Mouse (Mus musculus) forebrain, embryonic 12.5 days (tissue): ENCODE results near the gene Dmwd. TPM values are rescaled to one million over a fixed set of nuclear protein-coding genes. Genes with fewer than 3 reads are reported as not detected.
A peak's percentile ranks its signal among the peaks of the same experiment; 100 is the strongest.
"Not testable (repeated sequence)": the region's sequence is repeated elsewhere in the genome, so short reads cannot be mapped to it uniquely, and the experiment has no call there.

Source experiments
- ATAC-seq: fragments of 200-750 bp; cut with Nextera tagmentation; 2 replicates; pipeline ENCODE4 v1.8.0; 2017; ENCODE audit warnings: moderate TSS enrichment; ENCODE audit not compliant: low FRiP score
- H3K27ac ChIP-seq: fragments of 300-500 bp; sonication (generic); 2 replicates; pipeline ENCODE4 v1.5.1; 2016; ENCODE audit warnings: mild to moderate bottlenecking
- H3K27me3 ChIP-seq: fragments of 300-500 bp; sonication (generic); 2 replicates; pipeline ENCODE4 v1.6.1; 2016; ENCODE audit warnings: mild to moderate bottlenecking
- H3K36me3 ChIP-seq: fragments of 300-500 bp; sonication (generic); replicated peaks from 2 replicates; pipeline ENCODE4 v1.6.1; 2016; ENCODE audit warnings: mild to moderate bottlenecking
- H3K4me1 ChIP-seq: fragments of 300-500 bp; sonication (generic); 2 replicates; pipeline ENCODE4 v1.6.1; 2016
- H3K4me2 ChIP-seq: fragments of 300-500 bp; sonication (generic); 2 replicates; pipeline ENCODE4 v1.6.1; 2016; ENCODE audit warnings: mild to moderate bottlenecking, moderate library complexity
- H3K4me3 ChIP-seq: fragments of 300-500 bp; sonication (generic); replicated peaks from 2 replicates; pipeline ENCODE4 v1.5.1; 2016; ENCODE audit warnings: mild to moderate bottlenecking
- H3K9ac ChIP-seq: fragments of 300-500 bp; sonication (generic); 2 replicates; pipeline ENCODE4 v1.6.1; 2016; ENCODE audit warnings: mild to moderate bottlenecking
- H3K9me3 ChIP-seq: fragments of 300-500 bp; sonication (generic); 2 replicates; pipeline ENCODE4 v1.6.1; 2016
- WGBS: fragments of 180-500 bp; shearing (Covaris S2); methylation state at CpG from one replicate; pipeline ENCODE4 v1.1.7; 2016; 5-methylcytosine and 5-hydroxymethylcytosine counted together
- polyA plus RNA-seq: library from polyadenylated mRNA; unstranded; fragments of >200 nt; fragmentation: Nextera tagmentation; extraction: Ambion mirVana; gene quantifications from 2 replicates; pipeline ENCODE4 v1.2.1, GENCODE M21; 2016

Dmwd gene
- polyA plus RNA-seq, 1 experiment from 2014 or later, result 19.0 TPM

DNA sequence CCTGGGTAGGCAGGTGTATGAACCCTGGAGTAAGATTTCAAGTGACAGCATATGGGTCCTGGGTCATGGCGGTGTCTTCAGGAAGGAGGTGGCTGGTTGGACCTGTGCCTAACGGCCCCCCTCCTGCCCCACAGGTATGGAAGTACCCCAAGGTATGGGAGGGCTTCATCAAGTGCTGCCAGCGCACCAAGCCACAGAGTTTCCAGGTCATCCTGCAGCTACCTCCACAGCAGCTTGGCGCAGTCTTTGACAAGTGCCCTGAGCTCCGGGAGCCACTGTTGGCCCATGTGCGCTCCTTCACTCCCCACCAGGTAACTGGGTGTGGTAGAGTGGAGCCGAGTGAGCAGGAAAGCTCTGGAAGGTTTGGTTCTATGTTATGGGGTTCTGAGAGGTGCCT, 22.9 kb upstream of the Dmwd start:
- H3K36me3 ChIP-seq, result peaks cover 52% of the 10 kb centered on the region

DNA sequence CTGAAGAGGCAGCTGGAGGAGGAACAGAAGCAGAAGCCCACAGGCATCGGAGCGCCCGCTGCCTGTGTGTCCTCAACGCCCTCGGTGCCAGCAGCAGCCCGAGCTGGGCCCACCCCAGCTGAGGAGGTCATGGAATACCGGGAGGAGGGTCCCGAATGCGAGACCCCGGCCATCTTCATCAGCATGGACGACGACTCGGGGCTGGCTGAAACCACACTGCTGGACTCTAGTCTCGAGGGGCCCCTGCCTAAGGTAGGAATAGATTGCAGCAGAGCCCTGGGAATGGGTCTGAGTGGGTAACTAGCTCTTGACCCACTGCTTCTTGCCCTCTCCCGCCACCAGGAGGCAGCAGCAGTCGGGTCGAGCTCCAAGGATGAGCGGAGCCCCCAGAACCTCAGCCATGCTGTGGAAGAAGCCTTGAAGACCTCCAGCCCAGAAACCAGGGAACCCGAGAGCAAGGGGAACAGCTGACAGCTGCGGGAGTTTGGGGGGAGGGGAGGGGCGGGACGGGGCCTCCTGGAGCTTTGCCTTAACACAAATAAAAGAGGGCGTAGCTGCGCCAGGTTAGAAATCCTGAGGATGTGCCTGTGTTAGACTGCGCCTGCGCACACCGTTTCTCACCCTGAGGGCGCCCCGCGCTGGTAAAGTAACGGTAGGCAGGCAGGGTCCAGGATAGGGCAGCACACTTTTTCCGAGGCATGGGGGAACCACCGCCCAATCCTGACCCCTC, 21.8 kb upstream of the Dmwd start, which contains the start of gene Rsph6a:
Rsph6a (plus strand) TSS at position 644 of the 730 bp plus-strand sequence.
- Histone ChIP-seq H3K27me3 (no peaks in the 10 kb centered on the region), H3K4me3 (peak within 1 kb of the TSS; percentile 21), H3K9me3 (no peaks in the 10 kb centered on the region), H3K36me3 (peaks cover 41% of the 10 kb centered on the region), H3K27ac (peak within 1 kb of the TSS; percentile 32; the same call in 1 of the 2 replicates), H3K9ac (peak within 1 kb of the TSS; percentile 25), H3K4me2 (peak within 1 kb of the TSS; percentile 53), H3K4me1 (peaks cover 13% of the 10 kb centered on the region)
- WGBS, result 25% methylated on average over 33 of the region's 33 CpGs
- peak; percentile 72 for ATAC-seq

More for the DNA sequence above, 22.9 kb upstream of the Dmwd start:
- Histone ChIP-seq H3K4me2 (no peak overlapping the region), H3K27me3 (no peaks in the 10 kb centered on the region), H3K27ac (no peak overlapping the region), H3K9me3 (no peaks in the 10 kb centered on the region), H3K4me1 (peaks cover 13% of the 10 kb centered on the region), H3K4me3 (no peak overlapping the region), H3K9ac (no peak overlapping the region)
- 88% methylated on average over 7 of the region's 7 CpGs for WGBS
- no peak for ATAC-seq

DNA sequence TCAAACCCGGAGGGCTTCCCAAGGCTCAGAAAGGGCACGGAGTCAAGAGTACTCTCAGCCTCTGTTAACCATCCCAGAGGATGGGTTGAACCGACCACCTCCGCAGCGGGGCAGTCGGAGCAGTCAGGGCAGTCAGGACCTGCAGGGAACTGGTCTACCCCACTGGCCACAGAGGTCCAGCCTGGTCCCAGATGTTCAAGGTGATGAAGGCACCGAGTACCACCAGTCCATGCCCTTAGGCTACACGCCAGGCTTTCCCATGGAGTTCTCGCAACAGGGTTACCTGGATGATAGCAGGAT, 21.3 kb upstream of the Dmwd start:
- 60% methylated on average over 9 of the region's 9 CpGs for WGBS
- Histone ChIP-seq H3K4me2 (peak overlapping the region; percentile 53), H3K36me3 (peaks cover 36% of the 10 kb centered on the region), H3K4me1 (peaks cover 13% of the 10 kb centered on the region), H3K27ac (no peak overlapping the region), H3K9ac (peak overlapping the region; percentile 25; the same call in 1 of the 2 replicates), H3K9me3 (no peaks in the 10 kb centered on the region), H3K27me3 (no peaks in the 10 kb centered on the region), H3K4me3 (peak overlapping the region; percentile 21; the same call in 1 of the 2 replicates)
- peak; percentile 25 for ATAC-seq

DNA sequence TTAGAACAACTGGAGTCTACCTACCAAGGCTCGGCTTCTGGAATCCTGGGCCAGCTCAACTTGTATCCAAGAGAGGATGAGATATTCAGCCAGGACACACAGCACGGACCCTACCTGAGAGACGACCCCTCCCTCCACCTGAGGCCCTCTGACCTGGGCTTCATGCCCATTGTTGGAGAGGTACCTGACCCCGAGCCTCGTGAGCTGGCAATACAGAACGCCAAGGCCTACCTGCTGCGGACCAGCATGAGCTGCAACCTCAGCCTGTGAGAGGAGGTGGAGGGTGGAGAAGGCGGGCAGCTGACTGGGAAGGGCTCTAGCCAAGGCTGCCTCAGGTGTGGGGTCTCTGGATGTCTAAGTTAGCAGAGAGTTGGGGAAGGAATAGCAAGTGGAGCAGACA, 20.9 kb upstream of the Dmwd start:
- no peak overlapping the region for H3K4me3 ChIP-seq
- H3K36me3 ChIP-seq, result peaks cover 32% of the 10 kb centered on the region
- H3K9me3 ChIP-seq, result no peaks in the 10 kb centered on the region
- no peak overlapping the region for H3K9ac ChIP-seq
- peaks cover 13% of the 10 kb centered on the region for H3K4me1 ChIP-seq
- ATAC-seq, result no peak
- 90% methylated on average over 8 of the region's 8 CpGs for WGBS
- no peaks in the 10 kb centered on the region for H3K27me3 ChIP-seq
- H3K4me2 ChIP-seq, result no peak overlapping the region
- 0 out of 2 replicates have a peak overlapping the region, but pooled peaks have one; percentile 2 for H3K27ac ChIP-seq

DNA sequence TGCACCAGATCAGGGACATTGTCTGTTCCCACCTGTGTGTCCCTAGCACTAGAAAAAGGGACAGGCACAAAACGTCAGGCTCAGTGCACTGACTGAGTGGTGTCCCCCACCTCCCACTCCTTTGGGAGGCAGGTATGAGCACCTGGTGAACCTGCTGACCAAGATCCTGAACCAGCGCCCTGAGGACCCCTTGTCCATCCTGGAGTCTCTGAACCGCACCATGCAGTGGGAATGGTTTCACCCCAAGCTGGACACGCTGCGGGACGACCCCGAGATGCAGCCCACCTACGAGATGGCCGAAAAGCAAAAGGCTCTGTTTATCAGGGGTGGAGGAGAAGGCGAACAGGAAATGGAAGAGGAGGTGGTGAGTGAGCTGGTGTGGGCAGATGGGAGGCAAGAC, 18.6 kb upstream of the Dmwd start:
- Histone ChIP-seq H3K4me1 (peaks cover 13% of the 10 kb centered on the region), H3K4me3 (no peak overlapping the region), H3K36me3 (peaks cover 10% of the 10 kb centered on the region), H3K27me3 (no peaks in the 10 kb centered on the region), H3K9me3 (no peaks in the 10 kb centered on the region), H3K4me2 (no peak overlapping the region), H3K9ac (no peak overlapping the region), H3K27ac (no peak overlapping the region)
- ATAC-seq, result no peak
- 88% methylated on average over 10 of the region's 10 CpGs for WGBS

DNA sequence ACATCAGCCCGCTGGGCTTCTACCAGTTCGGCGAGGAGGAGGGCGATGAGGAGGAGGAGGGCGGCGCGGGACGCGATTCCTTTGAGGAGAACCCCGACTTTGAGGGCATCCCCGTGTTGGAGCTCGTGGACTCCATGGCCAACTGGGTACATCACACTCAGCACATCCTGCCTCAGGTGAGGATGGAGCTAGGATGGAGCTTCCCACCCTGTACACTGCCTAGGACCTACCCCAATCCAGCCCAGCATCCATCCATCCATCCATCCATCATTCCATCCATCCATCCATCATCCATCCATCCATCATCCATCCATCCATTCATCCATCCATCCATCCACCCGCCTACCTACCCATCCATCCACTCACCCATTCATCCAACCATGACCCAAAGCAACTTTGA, 10.1 kb upstream of the Dmwd start:
- no peak overlapping the region for H3K9ac ChIP-seq
- no peak overlapping the region for H3K27ac ChIP-seq
- no peaks in the 10 kb centered on the region for H3K9me3 ChIP-seq
- peaks cover 35% of the 10 kb centered on the region for H3K27me3 ChIP-seq
- no peak for ATAC-seq
- H3K4me1 ChIP-seq, result no peaks in the 10 kb centered on the region
- WGBS, result 56% methylated on average over 13 of the region's 13 CpGs
- H3K4me2 ChIP-seq, result 0 out of 2 replicates have a peak overlapping the region, but pooled peaks have one; percentile 15
- no peak overlapping the region for H3K4me3 ChIP-seq
- H3K36me3 ChIP-seq, result no peaks in the 10 kb centered on the region

DNA sequence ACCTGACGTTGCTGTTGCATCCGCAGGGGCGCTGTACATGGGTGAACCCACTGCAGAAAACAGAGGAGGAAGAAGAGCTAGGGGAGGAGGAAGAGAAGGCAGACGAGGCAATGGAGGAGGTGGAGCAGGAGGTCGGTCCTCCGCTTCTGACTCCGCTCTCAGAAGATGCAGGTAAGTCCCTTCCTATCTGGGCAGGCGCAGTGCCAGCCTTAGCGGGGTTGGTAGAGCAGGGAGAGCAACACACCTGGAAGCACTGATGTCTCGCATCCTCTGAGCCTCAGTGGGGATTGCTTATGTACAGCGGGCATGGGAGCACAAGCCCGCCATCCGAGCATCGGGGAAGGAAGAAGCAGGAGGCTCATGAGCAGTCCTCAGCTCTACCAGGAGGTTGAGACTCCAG, 9.0 kb upstream of the Dmwd start:
- WGBS, result 46% methylated on average over 14 of the region's 14 CpGs
- Histone ChIP-seq H3K27me3 (peaks cover 35% of the 10 kb centered on the region), H3K9me3 (no peaks in the 10 kb centered on the region), H3K9ac (no peak overlapping the region), H3K4me2 (no peak overlapping the region), H3K4me1 (no peaks in the 10 kb centered on the region), H3K36me3 (no peaks in the 10 kb centered on the region), H3K27ac (no peak overlapping the region), H3K4me3 (no peak overlapping the region)
- no peak for ATAC-seq

DNA sequence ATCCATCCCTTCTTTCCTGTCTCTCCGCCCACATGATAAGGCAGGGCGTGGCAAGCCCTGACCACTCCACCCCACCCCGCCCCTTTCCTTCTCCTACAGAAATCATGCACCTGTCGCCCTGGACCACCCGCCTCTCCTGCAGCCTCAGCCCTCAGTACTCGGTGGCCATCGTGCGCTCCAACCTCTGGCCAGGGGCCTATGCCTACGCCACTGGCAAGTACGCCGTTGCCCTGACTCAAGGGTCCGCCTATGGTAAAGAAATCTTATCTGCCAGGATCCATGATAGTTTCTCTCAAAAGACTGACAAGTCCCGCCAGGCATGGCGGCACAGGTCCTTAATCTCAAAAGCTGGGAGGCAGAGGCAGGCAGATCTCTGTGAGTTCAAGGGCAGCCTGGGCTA, 8.1 kb upstream of the Dmwd start:
- 77% methylated on average over 12 of the region's 14 CpGs for WGBS
- H3K36me3 ChIP-seq, result no peaks in the 10 kb centered on the region
- no peaks in the 10 kb centered on the region for H3K9me3 ChIP-seq
- H3K4me3 ChIP-seq, result no peak overlapping the region
- H3K4me1 ChIP-seq, result no peaks in the 10 kb centered on the region
- H3K27me3 ChIP-seq, result peaks cover 35% of the 10 kb centered on the region
- no peak overlapping the region for H3K27ac ChIP-seq
- no peak overlapping the region for H3K9ac ChIP-seq
- no peak overlapping the region for H3K4me2 ChIP-seq
- no peak for ATAC-seq

DNA sequence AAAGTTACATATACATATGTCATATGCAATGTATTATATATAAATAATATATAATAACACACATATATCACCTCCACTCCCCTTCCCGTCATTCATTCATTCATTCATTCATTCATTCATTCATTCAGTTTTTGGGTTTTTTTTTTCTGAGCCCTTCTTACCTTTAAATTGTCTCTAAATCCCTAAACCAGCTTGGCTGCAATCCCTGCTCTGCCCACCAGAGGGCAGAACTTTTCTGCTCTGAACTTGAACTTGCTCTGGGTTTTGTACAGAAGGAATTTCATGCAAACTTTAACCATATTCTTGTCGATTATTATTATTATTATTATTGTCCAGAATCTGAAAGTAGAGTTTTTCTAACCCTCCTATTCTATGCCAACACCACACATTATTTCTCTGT, 7.3 kb upstream of the Dmwd start:
- Histone ChIP-seq H3K27ac (no peak overlapping the region), H3K9me3 (no peaks in the 10 kb centered on the region), H3K27me3 (peaks cover 35% of the 10 kb centered on the region), H3K36me3 (no peaks in the 10 kb centered on the region), H3K4me1 (no peaks in the 10 kb centered on the region), H3K9ac (no peak overlapping the region), H3K4me3 (no peak overlapping the region), H3K4me2 (no peak overlapping the region)
- 5% methylated on average over 2 of the region's 2 CpGs for WGBS
- no peak for ATAC-seq

DNA sequence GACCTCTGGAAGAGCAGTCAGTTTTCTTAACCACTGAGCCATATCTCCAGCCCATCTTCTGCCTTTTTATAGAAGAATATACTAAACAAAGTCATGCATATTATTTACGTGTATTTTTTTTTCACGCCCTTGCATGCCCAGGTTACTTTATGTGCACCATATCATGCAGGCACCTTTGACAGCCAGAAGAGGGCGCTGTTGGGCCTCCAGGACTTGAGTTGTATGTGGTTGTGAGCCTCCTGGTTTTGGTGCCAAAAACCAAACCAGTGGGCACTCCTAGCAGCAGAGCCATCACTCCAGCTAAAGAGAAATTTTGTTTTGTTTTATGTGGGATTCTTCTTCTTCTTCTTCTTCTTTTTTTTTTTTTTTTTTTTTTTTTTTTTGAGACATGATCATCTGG, 6.5 kb upstream of the Dmwd start:
- no peak overlapping the region for H3K4me3 ChIP-seq
- H3K4me2 ChIP-seq, result no peak overlapping the region
- 0 out of 2 replicates have a peak, but pooled peaks cover 1% of the 10 kb centered on the region for H3K9me3 ChIP-seq
- peaks cover 30% of the 10 kb centered on the region for H3K27me3 ChIP-seq
- 50% methylated on average over 3 of the region's 3 CpGs for WGBS
- H3K36me3 ChIP-seq, result no peaks in the 10 kb centered on the region
- ATAC-seq, result no peak
- no peak overlapping the region for H3K27ac ChIP-seq
- no peaks in the 10 kb centered on the region for H3K4me1 ChIP-seq
- no peak overlapping the region for H3K9ac ChIP-seq

DNA sequence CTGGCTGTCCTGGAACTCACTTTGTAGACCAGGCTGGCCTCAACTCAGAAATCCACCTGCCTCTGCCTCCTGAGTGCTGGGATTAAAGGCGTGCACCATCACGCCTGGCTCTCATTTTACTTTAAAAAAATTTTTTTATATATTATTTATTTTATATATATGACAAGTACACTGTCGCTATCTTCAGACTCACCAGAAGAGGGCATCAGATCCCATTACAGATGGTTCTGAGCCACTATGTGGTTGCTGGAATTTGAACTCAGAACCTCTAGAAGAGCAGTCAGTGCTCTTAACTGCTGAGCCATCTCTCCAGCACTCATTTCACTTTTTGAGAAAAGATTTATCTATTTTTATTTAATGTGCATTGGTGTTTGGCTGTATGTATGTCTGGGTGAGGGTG, 5.0 kb upstream of the Dmwd start:
- H3K27me3 ChIP-seq, result peaks cover 15% of the 10 kb centered on the region
- 55% methylated on average over 3 of the region's 3 CpGs for WGBS
- not testable (repeated sequence) for H3K4me2 ChIP-seq, H3K4me3 ChIP-seq, H3K36me3 ChIP-seq, H3K9ac ChIP-seq, H3K27ac ChIP-seq, H3K4me1 ChIP-seq, ATAC-seq, H3K9me3 ChIP-seq

DNA sequence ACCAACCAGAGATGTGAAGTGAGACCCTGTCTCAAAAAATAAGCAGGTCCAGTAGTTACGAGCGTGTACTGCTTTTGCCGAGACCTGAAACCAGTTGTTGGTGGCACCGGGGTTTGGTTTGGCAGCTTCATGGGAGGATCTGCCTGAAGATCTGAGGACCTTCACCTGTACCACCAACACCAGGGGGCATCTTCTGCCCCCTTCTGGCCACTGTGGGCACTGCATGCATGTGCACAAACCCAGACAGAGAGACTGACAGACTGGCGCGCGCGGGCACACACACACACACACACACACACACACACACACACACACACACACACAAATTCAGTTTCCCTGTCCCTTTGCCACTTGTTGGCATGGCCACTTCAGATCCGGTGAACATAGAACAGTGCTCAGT, 2.5 kb upstream of the Dmwd start:
- ATAC-seq, result no peak
- WGBS, result 92% methylated on average over 9 of the region's 9 CpGs

DNA sequence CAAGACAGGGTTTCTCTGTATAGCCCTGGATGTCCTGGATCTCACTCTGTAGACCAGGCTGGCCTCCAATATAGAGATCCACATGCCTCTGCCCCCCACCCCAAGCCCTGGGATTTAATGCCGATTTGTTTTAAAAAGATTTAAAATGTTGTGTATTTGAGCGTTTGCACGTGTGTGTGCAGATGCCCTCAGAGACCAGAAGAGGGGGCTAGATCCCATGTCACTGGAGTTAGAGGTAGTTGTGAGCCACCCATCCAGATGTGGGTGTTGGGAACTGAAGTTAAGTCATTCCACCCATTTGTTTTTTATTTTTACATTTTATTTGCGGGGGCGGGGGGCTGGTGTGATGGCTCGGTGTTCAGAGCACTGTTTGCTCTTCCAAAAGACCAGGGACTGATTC, 1.5 kb upstream of the Dmwd start:
- 0 out of 2 replicates have a peak, but pooled peaks cover 4% of the 10 kb centered on the region for H3K9me3 ChIP-seq
- no peak overlapping the region for H3K4me2 ChIP-seq
- H3K9ac ChIP-seq, result no peak overlapping the region

More for the DNA sequence above, 2.5 kb upstream of the Dmwd start:
- Histone ChIP-seq H3K9me3 (0 out of 2 replicates have a peak, but pooled peaks cover 4% of the 10 kb centered on the region), H3K27ac (no peak overlapping the region), H3K27me3 (no peaks in the 10 kb centered on the region), H3K4me3 (no peak overlapping the region), H3K36me3 (peaks cover 8% of the 10 kb centered on the region), H3K9ac (no peak overlapping the region), H3K4me2 (no peak overlapping the region), H3K4me1 (peaks cover 23% of the 10 kb centered on the region)

More for the DNA sequence above, 1.5 kb upstream of the Dmwd start:
- no peaks in the 10 kb centered on the region for H3K27me3 ChIP-seq
- no peak overlapping the region for H3K27ac ChIP-seq
- peaks cover 23% of the 10 kb centered on the region for H3K4me1 ChIP-seq
- H3K4me3 ChIP-seq, result no peak overlapping the region
- WGBS, result 93% methylated on average over 6 of the region's 6 CpGs
- peaks cover 18% of the 10 kb centered on the region for H3K36me3 ChIP-seq
- ATAC-seq, result no peak
